Mouse (Mus musculus): ENCODE results near the gene Gm49380.

Gm49380 gene

GRCm38 (mm10) chr9:44045158-44045883 lies 68.0 kb downstream of the Gm49380 start:
- no peak for DNase-seq

- peak; percentile 44 for DNase-seq
Observed at GRCm38 (mm10) chr9:44044426-44045157, 68.7 kb downstream of the Gm49380 start.

GRCm38 (mm10) chr9:44043708-44044425 lies 69.4 kb downstream of the Gm49380 start:
- no peak for DNase-seq

GRCm38 (mm10) chr9:44042836-44043707 lies 70.2 kb downstream of the Gm49380 start, which contains the start of gene Thy1:
Gene Thy1 (plus strand): TSS chr9:44043384.
- DNase-seq, result peak; percentile 56

- DNase-seq, result no peak
Observed at GRCm38 (mm10) chr9:44042396-44042680, 71.0 kb downstream of the Gm49380 start.

- DNase-seq, result no peak
Observed at GRCm38 (mm10) chr9:44041511-44042395, 71.5 kb downstream of the Gm49380 start.

GRCm38 (mm10) chr9:44037106-44037505 lies 76.2 kb downstream of the Gm49380 start:
- DNase-seq, result no peak

GRCm38 (mm10) chr9:44033957-44034727 lies 79.2 kb downstream of the Gm49380 start:
- DNase-seq, result no peak

- no peak for DNase-seq
Observed at GRCm38 (mm10) chr9:44033317-44033716, 80.0 kb downstream of the Gm49380 start.

GRCm38 (mm10) chr9:44031946-44032345 lies 81.4 kb downstream of the Gm49380 start:
- no peak for DNase-seq

- DNase-seq, result no peak
Observed at GRCm38 (mm10) chr9:44031079-44031478, 82.2 kb downstream of the Gm49380 start.

GRCm38 (mm10) chr9:44030646-44031045 lies 82.7 kb downstream of the Gm49380 start:
- DNase-seq, result no peak

- DNase-seq, result no peak
Observed at GRCm38 (mm10) chr9:44029580-44030236, 83.6 kb downstream of the Gm49380 start.

GRCm38 (mm10) chr9:44024096-44024495 lies 89.2 kb downstream of the Gm49380 start:
- no peak for DNase-seq

- DNase-seq, result no peak
Observed at GRCm38 (mm10) chr9:44022100-44022847, 91.0 kb downstream of the Gm49380 start.

- no peak for DNase-seq
Observed at GRCm38 (mm10) chr9:44020001-44020400, 93.3 kb downstream of the Gm49380 start.

GRCm38 (mm10) chr9:44017846-44018245 lies 95.5 kb downstream of the Gm49380 start:
- no peak for DNase-seq

Data from cerebellum, adult 8-10 months (tissue).